Mouse (Mus musculus): Measurements from ENCODE around the gene Ppm1g. TPM values are rescaled to one million over a fixed set of nuclear protein-coding genes. Genes with fewer than 3 reads are reported as not detected.
"Not testable (repeated sequence)": the region's sequence is repeated elsewhere in the genome, so short reads cannot be mapped to it uniquely, and the experiment has no call there.

The Ppm1g gene
- polyA plus RNA-seq, 1 experiment from 2014 or later: 172 TPM

DNA sequence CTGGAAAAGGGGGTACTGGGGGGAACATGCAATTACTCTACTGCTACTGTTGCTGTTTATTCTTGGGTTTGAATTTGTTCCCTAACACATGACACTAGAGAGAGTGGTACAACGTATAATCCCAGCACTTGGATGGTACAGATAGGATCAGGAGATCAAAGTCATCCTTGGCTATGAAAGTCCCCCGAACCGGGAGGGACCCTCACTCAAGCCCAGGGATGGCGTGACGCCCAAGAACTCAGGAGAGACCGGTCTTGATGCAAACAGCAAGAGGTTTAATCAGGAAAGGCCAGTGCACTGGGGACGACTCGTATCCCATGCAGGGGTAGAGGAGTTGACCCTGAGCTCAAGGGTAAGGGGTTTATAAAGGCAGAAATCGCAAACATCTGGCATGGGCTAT, 2.2 kb upstream of the Ppm1g start:
- H3K4me1 ChIP-seq (ENCODE audit: control insufficient read depth, insufficient read depth, low read depth, low read length): peaks cover 7% of the 10 kb centered on the region
- no peaks in the 10 kb centered on the region for H3K9me3 ChIP-seq (ENCODE audit: control insufficient read depth, low read length)
- H3K27ac ChIP-seq (ENCODE audit: low read depth, low read length): no peak overlapping the region
- H3K9ac ChIP-seq (ENCODE audit: low read depth, low read length): no peak overlapping the region
- no peaks in the 10 kb centered on the region for H3K36me3 ChIP-seq (ENCODE audit: control insufficient read depth, insufficient read depth, low read length)
- no peak overlapping the region for H3K4me2 ChIP-seq (ENCODE audit: low read length)
- H3K4me3 ChIP-seq (ENCODE audit: low read length): no peak overlapping the region
- no peaks in the 10 kb centered on the region; the same call in 1 of the 2 replicates for H3K27me3 ChIP-seq (replicated peaks; ENCODE audit: control insufficient read depth, insufficient read depth, low read length)
- no peak for ATAC-seq
- WGBS: 97% methylated on average over 9 of the region's 9 CpGs

DNA sequence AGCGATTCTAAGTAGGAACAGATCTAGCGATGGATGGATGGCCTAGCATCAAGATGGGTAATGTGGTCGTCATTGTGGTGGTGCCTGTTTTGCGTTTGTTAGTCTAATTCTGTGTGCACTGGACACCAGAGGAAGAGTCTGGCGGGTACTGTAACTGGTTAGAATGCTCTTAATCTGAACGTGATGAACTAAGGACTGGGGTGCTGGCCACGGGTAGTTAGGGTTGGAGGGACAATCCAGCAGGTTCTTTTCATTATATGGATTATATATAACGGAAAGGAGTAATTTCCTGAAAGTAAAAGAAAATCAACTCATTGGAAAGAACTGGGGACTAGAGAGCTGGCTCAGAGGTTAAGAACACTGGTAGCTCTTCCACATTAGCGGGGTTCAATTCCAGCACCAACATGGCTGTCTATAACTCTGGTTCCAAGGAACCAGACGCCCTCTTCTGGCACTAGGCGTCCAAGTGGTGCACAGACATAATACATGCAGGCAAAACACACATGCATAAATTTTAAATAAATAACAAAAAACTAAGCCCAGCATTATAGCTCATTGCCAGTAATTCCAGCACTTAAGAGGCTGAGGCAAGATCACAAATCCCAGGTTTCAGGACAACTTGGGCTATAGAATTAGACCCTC, 938 bp upstream of the Ppm1g start:
- Histone ChIP-seq H3K4me1 (ENCODE audit: control insufficient read depth, insufficient read depth, low read depth, low read length) (peaks cover 7% of the 10 kb centered on the region), H3K27me3 (replicated peaks; ENCODE audit: control insufficient read depth, insufficient read depth, low read length) (no peaks in the 10 kb centered on the region; the same call in 1 of the 2 replicates), H3K9ac (ENCODE audit: low read depth, low read length) (peak overlapping the region; percentile 93), H3K9me3 (ENCODE audit: control insufficient read depth, low read length) (no peaks in the 10 kb centered on the region), H3K4me2 (ENCODE audit: low read length) (peak overlapping the region; percentile 82), H3K4me3 (ENCODE audit: low read length) (peak overlapping the region; percentile 100), H3K36me3 (ENCODE audit: control insufficient read depth, insufficient read depth, low read length) (no peaks in the 10 kb centered on the region), H3K27ac (ENCODE audit: low read depth, low read length) (peak overlapping the region; percentile 92)
- WGBS: 9% methylated on average over 11 of the region's 11 CpGs
- ATAC-seq: peak; percentile 57

DNA sequence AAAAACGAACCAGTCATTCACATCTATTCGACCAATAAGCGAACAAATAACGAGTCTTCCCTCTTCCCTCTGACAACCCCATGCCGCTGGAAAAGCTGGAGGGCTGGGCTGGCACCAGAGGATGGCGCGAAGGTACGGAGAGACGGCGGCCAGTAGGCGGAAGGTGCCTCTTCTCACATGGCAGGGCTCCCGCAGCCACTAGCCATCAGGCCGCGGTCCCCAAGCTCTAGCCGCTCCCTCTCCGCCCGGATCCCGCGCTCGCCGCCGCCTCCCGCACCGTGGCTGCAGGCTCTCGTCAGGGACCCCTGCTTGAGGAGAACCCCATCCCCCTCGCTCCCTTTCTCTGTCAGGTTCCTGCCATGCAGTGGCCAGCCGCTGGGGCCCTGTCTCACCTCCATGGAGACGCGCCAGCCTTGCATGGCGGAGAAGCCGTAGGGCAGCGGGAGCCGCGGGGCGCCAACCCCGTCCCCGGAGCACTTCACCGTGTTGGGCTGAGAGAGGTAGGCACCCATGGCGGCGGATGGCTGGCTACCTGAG, 508 bp downstream of the Ppm1g start:
- H3K4me3 ChIP-seq (ENCODE audit: low read length): peak overlapping the region; percentile 100
- H3K9me3 ChIP-seq (ENCODE audit: control insufficient read depth, low read length): no peaks in the 10 kb centered on the region
- H3K27ac ChIP-seq (ENCODE audit: low read depth, low read length): peak overlapping the region; percentile 92
- peak overlapping the region; percentile 82 for H3K4me2 ChIP-seq (ENCODE audit: low read length)
- no peaks in the 10 kb centered on the region for H3K27me3 ChIP-seq (replicated peaks; ENCODE audit: control insufficient read depth, insufficient read depth, low read length)
- H3K4me1 ChIP-seq (ENCODE audit: control insufficient read depth, insufficient read depth, low read depth, low read length): peaks cover 7% of the 10 kb centered on the region
- no peak for ATAC-seq
- under 1% methylated on average over 39 of the region's 40 CpGs for WGBS
- H3K9ac ChIP-seq (ENCODE audit: low read depth, low read length): peak overlapping the region; percentile 93
- H3K36me3 ChIP-seq (ENCODE audit: control insufficient read depth, insufficient read depth, low read length): no peaks in the 10 kb centered on the region

DNA sequence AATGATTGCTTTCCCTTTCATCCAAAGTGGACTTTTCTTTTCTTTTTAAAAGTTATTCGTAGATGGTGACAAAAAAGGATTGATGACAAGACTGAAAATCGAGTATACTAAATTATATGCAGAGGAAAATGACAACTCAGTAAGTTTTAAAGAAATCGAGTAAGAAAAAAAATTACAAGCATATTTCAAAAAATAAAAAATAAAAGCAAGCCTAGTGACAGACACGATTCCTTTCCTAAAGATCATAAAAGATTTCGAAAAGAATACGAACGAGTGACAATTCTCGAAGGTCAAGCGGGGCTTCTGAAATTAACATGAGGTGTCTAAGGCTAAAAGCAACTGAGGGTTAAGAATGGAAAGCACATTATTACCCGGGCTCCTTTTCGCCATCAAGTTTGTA, 1.0 kb downstream of the Ppm1g start:
- Histone ChIP-seq H3K4me1 (ENCODE audit: control insufficient read depth, insufficient read depth, low read depth, low read length) (peaks cover 7% of the 10 kb centered on the region), H3K27me3 (replicated peaks; ENCODE audit: control insufficient read depth, insufficient read depth, low read length) (no peaks in the 10 kb centered on the region), H3K9ac (ENCODE audit: low read depth, low read length) (peak overlapping the region; percentile 93), H3K4me2 (ENCODE audit: low read length) (peak overlapping the region; percentile 82), H3K4me3 (ENCODE audit: low read length) (peak overlapping the region; percentile 100), H3K9me3 (ENCODE audit: control insufficient read depth, low read length) (no peaks in the 10 kb centered on the region), H3K27ac (ENCODE audit: low read depth, low read length) (peak overlapping the region; percentile 92), H3K36me3 (ENCODE audit: control insufficient read depth, insufficient read depth, low read length) (no peaks in the 10 kb centered on the region)
- 1% methylated on average over 11 of the region's 11 CpGs for WGBS
- no peak for ATAC-seq

DNA sequence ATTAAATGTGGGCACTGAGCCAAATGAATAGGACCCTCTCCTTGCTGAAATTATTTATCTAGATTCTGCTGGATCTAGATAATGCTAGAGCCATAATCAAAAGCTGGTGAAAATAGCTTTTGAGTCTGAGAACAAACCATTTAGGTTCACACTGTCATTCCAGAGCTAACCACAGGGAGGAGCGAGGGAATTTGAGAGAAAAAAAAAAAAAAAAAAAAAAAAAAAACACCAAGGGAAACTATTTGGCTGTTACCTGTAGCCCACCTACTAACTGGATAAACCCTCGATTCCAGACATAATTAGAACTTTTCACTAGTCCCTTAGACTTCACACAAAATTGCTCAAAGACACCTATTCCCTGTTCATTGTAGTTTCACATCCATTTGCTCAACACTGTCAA, 1.4 kb downstream of the Ppm1g start:
- WGBS: 2% methylated on average over 2 of the region's 2 CpGs
- Histone ChIP-seq H3K27me3 (replicated peaks; ENCODE audit: control insufficient read depth, insufficient read depth, low read length) (no peaks in the 10 kb centered on the region), H3K4me2 (ENCODE audit: low read length) (peak overlapping the region; percentile 82), H3K9me3 (ENCODE audit: control insufficient read depth, low read length) (no peaks in the 10 kb centered on the region), H3K9ac (ENCODE audit: low read depth, low read length) (peak overlapping the region; percentile 31; the same call in 1 of the 2 replicates), H3K4me3 (ENCODE audit: low read length) (peak overlapping the region; percentile 100), H3K27ac (ENCODE audit: low read depth, low read length) (no peak overlapping the region), H3K4me1 (ENCODE audit: control insufficient read depth, insufficient read depth, low read depth, low read length) (peaks cover 7% of the 10 kb centered on the region), H3K36me3 (ENCODE audit: control insufficient read depth, insufficient read depth, low read length) (no peaks in the 10 kb centered on the region)
- ATAC-seq: no peak

DNA sequence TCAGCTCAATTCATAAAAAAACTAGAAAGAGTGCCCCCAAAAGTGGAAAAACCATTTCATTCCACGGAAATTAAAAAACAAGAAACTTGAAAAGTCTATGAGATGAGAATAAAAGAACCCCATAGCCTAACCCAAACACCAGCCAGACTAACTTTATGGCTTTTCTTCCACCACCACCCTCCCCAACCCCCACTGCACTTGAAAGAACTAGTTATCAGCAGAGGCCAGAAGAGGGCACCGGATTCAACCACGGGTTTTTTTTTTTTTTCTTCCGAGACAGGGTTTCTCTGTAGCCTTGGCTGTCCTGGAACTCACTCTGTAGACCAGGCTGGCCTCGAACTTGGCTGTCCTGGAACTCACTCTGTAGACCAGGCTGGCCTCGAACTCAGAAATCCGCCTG, 2.2 kb downstream of the Ppm1g start:
- no peak overlapping the region for H3K27ac ChIP-seq (ENCODE audit: low read depth, low read length)
- peaks cover 7% of the 10 kb centered on the region for H3K4me1 ChIP-seq (ENCODE audit: control insufficient read depth, insufficient read depth, low read depth, low read length)
- no peak overlapping the region for H3K4me3 ChIP-seq (ENCODE audit: low read length)
- 59% methylated on average over 6 of the region's 7 CpGs for WGBS
- H3K27me3 ChIP-seq (replicated peaks; ENCODE audit: control insufficient read depth, insufficient read depth, low read length): no peaks in the 10 kb centered on the region
- H3K9ac ChIP-seq (ENCODE audit: low read depth, low read length): no peak overlapping the region
- ATAC-seq: no peak
- peak overlapping the region; percentile 17; the same call in 1 of the 2 replicates for H3K4me2 ChIP-seq (ENCODE audit: low read length)
- no peaks in the 10 kb centered on the region for H3K9me3 ChIP-seq (ENCODE audit: control insufficient read depth, low read length)
- H3K36me3 ChIP-seq (ENCODE audit: control insufficient read depth, insufficient read depth, low read length): no peaks in the 10 kb centered on the region

DNA sequence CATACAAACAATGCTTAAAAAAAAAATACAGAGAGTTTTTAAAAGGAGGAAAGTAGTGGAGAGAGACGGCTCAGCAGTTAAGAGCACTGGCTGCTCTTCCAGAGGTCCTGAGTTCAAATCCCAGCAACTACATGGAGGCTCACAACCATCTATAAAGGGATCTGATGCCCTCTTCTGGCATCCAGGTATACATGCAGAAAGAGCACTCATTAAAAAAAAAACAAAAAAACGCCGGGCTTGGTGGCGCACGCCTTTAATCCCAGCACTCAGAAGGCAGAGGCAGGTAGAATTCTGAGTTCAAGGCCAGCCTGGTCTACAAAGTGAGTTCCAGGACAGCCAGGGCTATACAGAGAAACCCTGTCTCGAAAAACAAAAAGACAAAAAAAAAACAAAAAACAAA, 3.9 kb downstream of the Ppm1g start:
- not testable (repeated sequence) for ATAC-seq; H3K9ac ChIP-seq (ENCODE audit: low read depth, low read length); H3K27ac ChIP-seq (ENCODE audit: low read depth, low read length); H3K36me3 ChIP-seq (ENCODE audit: control insufficient read depth, insufficient read depth, low read length); H3K4me1 ChIP-seq (ENCODE audit: control insufficient read depth, insufficient read depth, low read depth, low read length); H3K27me3 ChIP-seq (replicated peaks; ENCODE audit: control insufficient read depth, insufficient read depth, low read length); H3K4me3 ChIP-seq (ENCODE audit: low read length); H3K9me3 ChIP-seq (ENCODE audit: control insufficient read depth, low read length); H3K4me2 ChIP-seq (ENCODE audit: low read length)
- WGBS: 94% methylated on average over 6 of the region's 6 CpGs

DNA sequence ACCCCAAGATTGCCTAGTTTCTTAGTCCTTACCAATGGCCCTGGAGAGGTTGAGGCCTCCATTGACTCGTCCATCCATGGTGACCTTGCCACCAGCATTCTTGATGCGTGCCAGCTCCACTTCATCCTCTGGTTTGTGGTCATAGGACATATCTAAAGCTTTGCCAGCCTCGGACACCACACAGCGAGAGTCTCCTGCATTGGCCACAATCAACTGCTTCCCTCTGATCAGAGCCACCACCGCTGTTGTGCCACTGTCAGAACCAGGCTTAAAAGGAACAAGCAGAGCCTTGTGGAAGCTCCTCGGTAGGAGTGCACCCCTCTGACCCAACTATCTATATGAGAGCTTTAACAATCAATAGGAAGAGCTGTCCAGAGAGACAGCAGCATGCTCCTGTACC, 16.1 kb downstream of the Ppm1g start:
- no peak for ATAC-seq
- H3K4me3 ChIP-seq (ENCODE audit: low read length): no peak overlapping the region

DNA sequence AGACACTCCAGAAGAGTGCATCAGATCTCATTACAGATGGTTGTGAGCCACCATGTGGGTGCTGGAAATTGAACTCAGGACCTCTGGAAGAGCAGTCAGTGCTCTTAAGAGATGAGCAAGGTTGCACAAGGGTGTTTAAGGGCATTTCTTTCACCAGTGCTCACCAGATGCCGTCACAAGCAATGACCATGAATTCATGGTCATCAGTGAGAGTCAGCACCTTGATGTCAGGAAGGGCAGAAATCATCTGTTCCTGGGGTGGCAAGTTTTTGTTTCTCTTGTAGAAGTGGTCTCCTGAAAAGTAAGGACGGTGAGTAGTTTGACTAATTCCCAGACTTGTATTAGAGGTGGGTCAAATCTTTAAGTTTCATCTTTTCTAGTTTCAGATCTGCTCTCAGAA, 16.6 kb downstream of the Ppm1g start:
- Histone ChIP-seq H3K9me3 (ENCODE audit: control insufficient read depth, low read length) (peaks cover 5% of the 10 kb centered on the region; the same call in 1 of the 2 replicates), H3K36me3 (ENCODE audit: control insufficient read depth, insufficient read depth, low read length) (peaks cover 54% of the 10 kb centered on the region), H3K9ac (ENCODE audit: low read depth, low read length) (no peak overlapping the region), H3K4me3 (ENCODE audit: low read length) (no peak overlapping the region), H3K27ac (ENCODE audit: low read depth, low read length) (no peak overlapping the region), H3K4me2 (ENCODE audit: low read length) (no peak overlapping the region), H3K4me1 (ENCODE audit: control insufficient read depth, insufficient read depth, low read depth, low read length) (peaks cover 18% of the 10 kb centered on the region), H3K27me3 (replicated peaks; ENCODE audit: control insufficient read depth, insufficient read depth, low read length) (no peaks in the 10 kb centered on the region)
- 89% methylated on average over 2 of the region's 2 CpGs for WGBS
- no peak for ATAC-seq

More for the DNA sequence above, 16.1 kb downstream of the Ppm1g start:
- H3K4me2 ChIP-seq (ENCODE audit: low read length): no peak overlapping the region
- H3K9me3 ChIP-seq (ENCODE audit: control insufficient read depth, low read length): peaks cover 5% of the 10 kb centered on the region; the same call in 1 of the 2 replicates
- H3K27me3 ChIP-seq (replicated peaks; ENCODE audit: control insufficient read depth, insufficient read depth, low read length): no peaks in the 10 kb centered on the region
- WGBS: 95% methylated on average over 6 of the region's 6 CpGs
- no peak overlapping the region for H3K9ac ChIP-seq (ENCODE audit: low read depth, low read length)
- H3K4me1 ChIP-seq (ENCODE audit: control insufficient read depth, insufficient read depth, low read depth, low read length): peaks cover 18% of the 10 kb centered on the region
- no peak overlapping the region for H3K27ac ChIP-seq (ENCODE audit: low read depth, low read length)
- peaks cover 49% of the 10 kb centered on the region for H3K36me3 ChIP-seq (ENCODE audit: control insufficient read depth, insufficient read depth, low read length)

Measured in hindbrain, embryonic 16.5 days (tissue).